Mouse (Mus musculus): ENCODE results near the gene Epb41. TPM values are rescaled to one million over a fixed set of nuclear protein-coding genes. Genes with fewer than 3 reads are reported as not detected.

The Epb41 gene
- polyA plus RNA-seq, 1 experiment from 2014 or later: 139 TPM

GRCm38 (mm10) chr4:132008191-132008590, 66.9 kb downstream of the Epb41 start:
- H3K4me1 ChIP-seq (ENCODE audit: control insufficient read depth, insufficient read depth, low read length): no peaks in the 10 kb centered on the region
- no peak overlapping the region for H3K4me2 ChIP-seq (ENCODE audit: low read depth, low read length)
- 80% methylated on average over 5 of the region's 5 CpGs for WGBS
- no peaks in the 10 kb centered on the region; the same call in none of the 2 replicates for H3K36me3 ChIP-seq (replicated peaks; ENCODE audit: control insufficient read depth, insufficient read depth, low read depth, low read length)
- no peaks in the 10 kb centered on the region for H3K9me3 ChIP-seq (replicated peaks; ENCODE audit: control insufficient read depth, low read length)
- no peak for ATAC-seq (replicated peaks; ENCODE audit: insufficient number of reproducible peaks, low FRiP score, low TSS enrichment, low read depth)
- no peak for DNase-seq (ENCODE audit: low spot score)
- H3K4me3 ChIP-seq (ENCODE audit: low read depth, low read length): no peak overlapping the region
- no peak overlapping the region for H3K9ac ChIP-seq (replicated peaks; ENCODE audit: low read length)
- no peaks in the 10 kb centered on the region for H3K27me3 ChIP-seq (ENCODE audit: control insufficient read depth, insufficient read depth, low read length)
- no peak overlapping the region for H3K27ac ChIP-seq (replicated peaks; ENCODE audit: low read depth, low read length)

- DNase-seq (ENCODE audit: low spot score) (no peak), ATAC-seq (replicated peaks; ENCODE audit: insufficient number of reproducible peaks, low FRiP score, low TSS enrichment, low read depth) (no peak)
- H3K4me1 ChIP-seq (ENCODE audit: control insufficient read depth, insufficient read depth, low read length): no peaks in the 10 kb centered on the region
- no peaks in the 10 kb centered on the region for H3K9me3 ChIP-seq (replicated peaks; ENCODE audit: control insufficient read depth, low read length)
- no peak overlapping the region for H3K27ac ChIP-seq (replicated peaks; ENCODE audit: low read depth, low read length)
- H3K27me3 ChIP-seq (ENCODE audit: control insufficient read depth, insufficient read depth, low read length): no peaks in the 10 kb centered on the region
- no peak overlapping the region for H3K4me3 ChIP-seq (ENCODE audit: low read depth, low read length)
- H3K36me3 ChIP-seq (replicated peaks; ENCODE audit: control insufficient read depth, insufficient read depth, low read depth, low read length): no peaks in the 10 kb centered on the region; the same call in none of the 2 replicates
- 90% methylated on average over 7 of the region's 7 CpGs for WGBS
- no peak overlapping the region for H3K4me2 ChIP-seq (ENCODE audit: low read depth, low read length)
- no peak overlapping the region for H3K9ac ChIP-seq (replicated peaks; ENCODE audit: low read length)
These were observed 68.0 kb downstream of the Epb41 start for GRCm38 (mm10) chr4:132007123-132007522.

GRCm38 (mm10) chr4:131998641-131999040, 76.5 kb downstream of the Epb41 start:
- no peaks in the 10 kb centered on the region for H3K9me3 ChIP-seq (replicated peaks; ENCODE audit: control insufficient read depth, low read length)
- no peaks in the 10 kb centered on the region for H3K36me3 ChIP-seq (replicated peaks; ENCODE audit: control insufficient read depth, insufficient read depth, low read depth, low read length)
- no peak overlapping the region for H3K9ac ChIP-seq (replicated peaks; ENCODE audit: low read length)
- 90% methylated on average over 7 of the region's 7 CpGs for WGBS
- DNase-seq (ENCODE audit: low spot score): no peak
- no peak overlapping the region for H3K4me2 ChIP-seq (ENCODE audit: low read depth, low read length)
- H3K27me3 ChIP-seq (ENCODE audit: control insufficient read depth, insufficient read depth, low read length): no peaks in the 10 kb centered on the region
- H3K4me1 ChIP-seq (ENCODE audit: control insufficient read depth, insufficient read depth, low read length): no peaks in the 10 kb centered on the region
- H3K4me3 ChIP-seq (ENCODE audit: low read depth, low read length): no peak overlapping the region
- no peak overlapping the region for H3K27ac ChIP-seq (replicated peaks; ENCODE audit: low read depth, low read length)
- no peak for ATAC-seq (replicated peaks; ENCODE audit: insufficient number of reproducible peaks, low FRiP score, low TSS enrichment, low read depth)

- no peaks in the 10 kb centered on the region for H3K9me3 ChIP-seq (replicated peaks; ENCODE audit: control insufficient read depth, low read length)
- H3K9ac ChIP-seq (replicated peaks; ENCODE audit: low read length): no peak overlapping the region
- no peaks in the 10 kb centered on the region for H3K27me3 ChIP-seq (ENCODE audit: control insufficient read depth, insufficient read depth, low read length)
- WGBS: 82% methylated on average over 5 of the region's 5 CpGs
- no peak for ATAC-seq (replicated peaks; ENCODE audit: insufficient number of reproducible peaks, low FRiP score, low TSS enrichment, low read depth)
- H3K4me3 ChIP-seq (ENCODE audit: low read depth, low read length): no peak overlapping the region
- no peak overlapping the region for H3K27ac ChIP-seq (replicated peaks; ENCODE audit: low read depth, low read length)
- no peaks in the 10 kb centered on the region for H3K4me1 ChIP-seq (ENCODE audit: control insufficient read depth, insufficient read depth, low read length)
- DNase-seq (ENCODE audit: low spot score): no peak
- no peaks in the 10 kb centered on the region for H3K36me3 ChIP-seq (replicated peaks; ENCODE audit: control insufficient read depth, insufficient read depth, low read depth, low read length)
- H3K4me2 ChIP-seq (ENCODE audit: low read depth, low read length): no peak overlapping the region
These were observed 77.6 kb downstream of the Epb41 start for GRCm38 (mm10) chr4:131997476-131997875.

GRCm38 (mm10) chr4:131996985-131997384, 78.1 kb downstream of the Epb41 start:
- H3K36me3 ChIP-seq (replicated peaks; ENCODE audit: control insufficient read depth, insufficient read depth, low read depth, low read length): no peaks in the 10 kb centered on the region; the same call in 1 of the 2 replicates

GRCm38 (mm10) chr4:131993792-131994191, 81.3 kb downstream of the Epb41 start:
- Histone ChIP-seq H3K9ac (replicated peaks; ENCODE audit: low read length) (no peak overlapping the region), H3K36me3 (replicated peaks; ENCODE audit: control insufficient read depth, insufficient read depth, low read depth, low read length) (peaks cover 2% of the 10 kb centered on the region), H3K4me2 (ENCODE audit: low read depth, low read length) (no peak overlapping the region), H3K4me3 (ENCODE audit: low read depth, low read length) (no peak overlapping the region), H3K9me3 (replicated peaks; ENCODE audit: control insufficient read depth, low read length) (no peaks in the 10 kb centered on the region), H3K27ac (replicated peaks; ENCODE audit: low read depth, low read length) (no peak overlapping the region), H3K4me1 (ENCODE audit: control insufficient read depth, insufficient read depth, low read length) (no peaks in the 10 kb centered on the region), H3K27me3 (ENCODE audit: control insufficient read depth, insufficient read depth, low read length) (no peaks in the 10 kb centered on the region)
- WGBS: 75% methylated on average over 3 of the region's 3 CpGs
- no peak for DNase-seq (ENCODE audit: low spot score)
- no peak for ATAC-seq (replicated peaks; ENCODE audit: insufficient number of reproducible peaks, low FRiP score, low TSS enrichment, low read depth)

More at GRCm38 (mm10) chr4:131996985-131997384, 78.1 kb downstream of the Epb41 start:
- H3K27me3 ChIP-seq (ENCODE audit: control insufficient read depth, insufficient read depth, low read length): no peaks in the 10 kb centered on the region
- no peak overlapping the region for H3K4me2 ChIP-seq (ENCODE audit: low read depth, low read length)
- H3K9ac ChIP-seq (replicated peaks; ENCODE audit: low read length): no peak overlapping the region
- DNase-seq (ENCODE audit: low spot score) (peak; percentile 23), ATAC-seq (replicated peaks; ENCODE audit: insufficient number of reproducible peaks, low FRiP score, low TSS enrichment, low read depth) (no peak)
- H3K9me3 ChIP-seq (replicated peaks; ENCODE audit: control insufficient read depth, low read length): no peaks in the 10 kb centered on the region
- H3K27ac ChIP-seq (replicated peaks; ENCODE audit: low read depth, low read length): no peak overlapping the region
- WGBS: 55% methylated on average over 5 of the region's 5 CpGs
- H3K4me3 ChIP-seq (ENCODE audit: low read depth, low read length): no peak overlapping the region
- no peaks in the 10 kb centered on the region for H3K4me1 ChIP-seq (ENCODE audit: control insufficient read depth, insufficient read depth, low read length)

GRCm38 (mm10) chr4:131982881-131983538, 92.1 kb downstream of the Epb41 start:
- Histone ChIP-seq H3K9me3 (replicated peaks; ENCODE audit: control insufficient read depth, low read length) (no peaks in the 10 kb centered on the region), H3K9ac (replicated peaks; ENCODE audit: low read length) (no peak overlapping the region), H3K4me1 (ENCODE audit: control insufficient read depth, insufficient read depth, low read length) (no peaks in the 10 kb centered on the region), H3K4me2 (ENCODE audit: low read depth, low read length) (no peak overlapping the region), H3K4me3 (ENCODE audit: low read depth, low read length) (no peak overlapping the region), H3K27ac (replicated peaks; ENCODE audit: low read depth, low read length) (no peak overlapping the region), H3K27me3 (ENCODE audit: control insufficient read depth, insufficient read depth, low read length) (no peaks in the 10 kb centered on the region), H3K36me3 (replicated peaks; ENCODE audit: control insufficient read depth, insufficient read depth, low read depth, low read length) (peaks cover 4% of the 10 kb centered on the region; the same call in 1 of the 2 replicates)
- 23% methylated on average over 4 of the region's 4 CpGs for WGBS
- DNase-seq (ENCODE audit: low spot score) (peak; percentile 2), ATAC-seq (replicated peaks; ENCODE audit: insufficient number of reproducible peaks, low FRiP score, low TSS enrichment, low read depth) (no peak)

- no peak overlapping the region for H3K4me2 ChIP-seq (ENCODE audit: low read depth, low read length)
- no peak overlapping the region for H3K4me3 ChIP-seq (ENCODE audit: low read depth, low read length)
- no peaks in the 10 kb centered on the region for H3K4me1 ChIP-seq (ENCODE audit: control insufficient read depth, insufficient read depth, low read length)
- H3K9me3 ChIP-seq (replicated peaks; ENCODE audit: control insufficient read depth, low read length): no peaks in the 10 kb centered on the region
- DNase-seq (ENCODE audit: low spot score): no peak
- no peak for ATAC-seq (replicated peaks; ENCODE audit: insufficient number of reproducible peaks, low FRiP score, low TSS enrichment, low read depth)
- no peaks in the 10 kb centered on the region for H3K27me3 ChIP-seq (ENCODE audit: control insufficient read depth, insufficient read depth, low read length)
- H3K27ac ChIP-seq (replicated peaks; ENCODE audit: low read depth, low read length): no peak overlapping the region
- peaks cover 4% of the 10 kb centered on the region; the same call in 1 of the 2 replicates for H3K36me3 ChIP-seq (replicated peaks; ENCODE audit: control insufficient read depth, insufficient read depth, low read depth, low read length)
- no peak overlapping the region for H3K9ac ChIP-seq (replicated peaks; ENCODE audit: low read length)
These were observed 93.4 kb downstream of the Epb41 start for GRCm38 (mm10) chr4:131981755-131982154.
